ENCODE assay signal across 16 mouse cellular contexts in the genomic region with DNA sequence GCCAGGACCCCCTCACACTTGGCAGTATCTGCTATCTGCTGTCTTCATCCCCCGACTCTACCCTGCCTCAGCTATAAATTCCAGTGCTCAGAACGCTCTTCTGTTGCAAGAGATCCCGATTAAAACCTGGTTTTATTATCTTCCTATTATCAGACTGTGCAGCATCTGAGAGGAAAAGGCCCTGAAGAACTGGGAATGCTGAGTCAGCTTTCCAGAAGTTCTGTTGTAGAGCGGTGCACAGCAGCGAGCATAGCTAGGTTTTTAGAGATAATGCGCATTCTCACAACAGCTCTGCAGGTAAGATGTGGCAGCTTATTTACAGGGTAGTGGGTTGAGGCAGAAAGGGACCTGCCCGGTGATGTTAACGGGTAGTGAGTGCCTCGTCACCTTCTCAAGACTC. TPM values are rescaled to one million over a fixed set of nuclear protein-coding genes. Genes with fewer than 3 reads are reported as not detected.
DNase-seq lines count a peak whose midpoint lies in the region; ATAC-seq and TF ChIP-seq lines count a peak whose summit lies in the region.
"Had no signal": no experiment of that assay in that cellular context is flagged by ENCODE, and none has a peak within 500 bp of the region (broad histone marks: within the 10 kb centered on the region; RNA-seq: fewer than 3 reads in every experiment).

No protein-coding gene starts in this region.

- WGBS in forebrain, embryonic 13.5 days = 81% methylated on average over 9 of the region's 9 CpGs
- WGBS in forebrain, postnatal 0 days = 81% methylated on average over 9 of the region's 9 CpGs
- 61% methylated on average over 9 of the region's 9 CpGs for WGBS in lung, embryonic 14.5 days
- WGBS in lung, postnatal 0 days = 65% methylated on average over 9 of the region's 9 CpGs
- 79% methylated on average over 9 of the region's 9 CpGs for WGBS in midbrain, embryonic 13.5 days

- no peaks in the 10 kb centered on the region for H3K27me3 ChIP-seq in forebrain, embryonic 13.5 days
- H3K27me3 ChIP-seq in forebrain, postnatal 0 days (ENCODE audit: insufficient read depth, low read length) = no peaks in the 10 kb centered on the region
- no peaks in the 10 kb centered on the region for H3K27me3 ChIP-seq in lung, embryonic 14.5 days (ENCODE audit: insufficient read depth, low read length)
- H3K27me3 ChIP-seq in lung, postnatal 0 days (replicated peaks; ENCODE audit: insufficient read depth, low read length) = no peaks in the 10 kb centered on the region
- no peaks in the 10 kb centered on the region for H3K27me3 ChIP-seq in midbrain, embryonic 13.5 days
- H3K27me3 ChIP-seq: embryonic facial prominence, embryonic 13.5 days; heart, embryonic 13.5 days; intestine, embryonic 15.5 days had no signal

- no peak overlapping the region for H3K9ac ChIP-seq in forebrain, embryonic 13.5 days
- no peak overlapping the region for H3K9ac ChIP-seq in forebrain, postnatal 0 days
- H3K9ac ChIP-seq in lung, embryonic 14.5 days = no peak overlapping the region
- no peak overlapping the region for H3K9ac ChIP-seq in lung, postnatal 0 days (replicated peaks; ENCODE audit: low read depth)
- no peak overlapping the region for H3K9ac ChIP-seq in midbrain, embryonic 13.5 days (replicated peaks)
- H3K9ac ChIP-seq: embryonic facial prominence, embryonic 13.5 days; heart, embryonic 13.5 days; intestine, embryonic 15.5 days had no signal

- no peak overlapping the region for H3K4me3 ChIP-seq in forebrain, embryonic 13.5 days
- no peak overlapping the region for H3K4me3 ChIP-seq in forebrain, postnatal 0 days (ENCODE audit: low read depth, low read length)
- H3K4me3 ChIP-seq in lung, embryonic 14.5 days (ENCODE audit: low read depth, low read length) = no peak overlapping the region
- no peak overlapping the region for H3K4me3 ChIP-seq in lung, postnatal 0 days (ENCODE audit: low read depth, low read length)
- H3K4me3 ChIP-seq in midbrain, embryonic 13.5 days (replicated peaks) = no peak overlapping the region
- H3K4me3 ChIP-seq: embryonic facial prominence, embryonic 10.5 days; embryonic facial prominence, embryonic 13.5 days; erythroblast, embryonic 14.5 days; forebrain, embryonic 10.5 days; heart, embryonic 10.5 days; heart, embryonic 13.5 days; intestine, embryonic 15.5 days had no signal

- H3K27ac ChIP-seq in forebrain, embryonic 13.5 days = no peak overlapping the region
- H3K27ac ChIP-seq in forebrain, postnatal 0 days (ENCODE audit: low read depth, low read length) = no peak overlapping the region
- H3K27ac ChIP-seq in lung, embryonic 14.5 days (ENCODE audit: low read depth) = peak overlapping the region; percentile 47
- H3K27ac ChIP-seq in lung, postnatal 0 days (ENCODE audit: low read length) = peak overlapping the region; percentile 28; the same call in 1 of the 2 replicates
- no peak overlapping the region for H3K27ac ChIP-seq in midbrain, embryonic 13.5 days
- H3K27ac ChIP-seq: embryonic facial prominence, embryonic 10.5 days; embryonic facial prominence, embryonic 13.5 days; forebrain, embryonic 10.5 days; heart, embryonic 10.5 days; heart, embryonic 13.5 days; intestine, embryonic 15.5 days had no signal

- no peak for TF ChIP-seq EP300 in lung, postnatal 0 days (IDR thresholded peaks at IDR 0.05)

- H3K9me3 ChIP-seq in forebrain, embryonic 13.5 days (replicated peaks) = no peaks in the 10 kb centered on the region
- no peaks in the 10 kb centered on the region for H3K9me3 ChIP-seq in forebrain, postnatal 0 days (ENCODE audit: low read length)
- no peaks in the 10 kb centered on the region for H3K9me3 ChIP-seq in lung, embryonic 14.5 days (ENCODE audit: low read depth, low read length)
- no peaks in the 10 kb centered on the region for H3K9me3 ChIP-seq in lung, postnatal 0 days (ENCODE audit: low read length)
- no peaks in the 10 kb centered on the region for H3K9me3 ChIP-seq in midbrain, embryonic 13.5 days
- H3K9me3 ChIP-seq: embryonic facial prominence, embryonic 10.5 days; embryonic facial prominence, embryonic 13.5 days; forebrain, embryonic 10.5 days; heart, embryonic 10.5 days; heart, embryonic 13.5 days; intestine, embryonic 15.5 days had no signal

- H3K36me3 ChIP-seq in forebrain, embryonic 13.5 days (ENCODE audit: poor library complexity, severe bottlenecking) = no peaks in the 10 kb centered on the region
- H3K36me3 ChIP-seq in forebrain, postnatal 0 days (ENCODE audit: insufficient read depth) = no peaks in the 10 kb centered on the region
- no peaks in the 10 kb centered on the region for H3K36me3 ChIP-seq in lung, embryonic 14.5 days (ENCODE audit: insufficient read depth)
- H3K36me3 ChIP-seq in lung, postnatal 0 days (ENCODE audit: insufficient read depth, low read length) = no peaks in the 10 kb centered on the region
- H3K36me3 ChIP-seq in midbrain, embryonic 13.5 days = no peaks in the 10 kb centered on the region
- H3K36me3 ChIP-seq: embryonic facial prominence, embryonic 10.5 days; embryonic facial prominence, embryonic 13.5 days; forebrain, embryonic 10.5 days; heart, embryonic 10.5 days; heart, embryonic 13.5 days; intestine, embryonic 15.5 days had no signal

- ATAC-seq in forebrain, embryonic 13.5 days = 0 out of 2 replicates have a peak, but pooled peaks have one; percentile 21
- no peak for ATAC-seq in forebrain, postnatal 0 days
- peak; percentile 26; the same call in 1 of the 2 replicates for ATAC-seq in lung, embryonic 14.5 days (ENCODE audit: insufficient read depth)
- ATAC-seq in lung, postnatal 0 days = 0 out of 2 replicates have a peak, but pooled peaks have one; percentile 2
- no peak for ATAC-seq in midbrain, embryonic 13.5 days
- ATAC-seq: activated CD4-positive, CD25-positive, alpha-beta regulatory T cell, adult 4 months; intestine, embryonic 15.5 days had no signal

- no peak for DNase-seq in forebrain, postnatal 0 days
- no peak for DNase-seq in lung, embryonic 14.5 days
- no peak for DNase-seq in lung, postnatal 25 days (ENCODE audit: low spot score)
- DNase-seq in lung, postnatal 0 days (ENCODE audit: low spot score) = no peak
- no peak for DNase-seq in lung, adult 18-20 months
- no peak for DNase-seq in frontal cortex, postnatal 14 days (ENCODE audit: low spot score in 2 of 2)

- no peaks in the 10 kb centered on the region for H3K4me1 ChIP-seq in forebrain, embryonic 13.5 days
- H3K4me1 ChIP-seq in forebrain, postnatal 0 days (ENCODE audit: insufficient read depth) = no peaks in the 10 kb centered on the region
- H3K4me1 ChIP-seq in lung, embryonic 14.5 days (ENCODE audit: insufficient read depth) = no peaks in the 10 kb centered on the region
- no peaks in the 10 kb centered on the region for H3K4me1 ChIP-seq in lung, postnatal 0 days (ENCODE audit: insufficient read depth, low read depth, low read length)
- H3K4me1 ChIP-seq in midbrain, embryonic 13.5 days (replicated peaks) = no peaks in the 10 kb centered on the region
- H3K4me1 ChIP-seq: embryonic facial prominence, embryonic 10.5 days; embryonic facial prominence, embryonic 13.5 days; forebrain, embryonic 10.5 days; heart, embryonic 10.5 days; heart, embryonic 13.5 days; intestine, embryonic 15.5 days had no signal

- TF ChIP-seq CTCF in forebrain, postnatal 0 days (IDR thresholded peaks at IDR 0.05; ENCODE audit: low read depth) = no peak
- TF ChIP-seq CTCF in lung, embryonic 14.5 days (IDR thresholded peaks at IDR 0.05; ENCODE audit: low read depth) = no peak
- TF ChIP-seq CTCF in lung, postnatal 0 days (IDR thresholded peaks at IDR 0.05) = no peak

- H3K4me2 ChIP-seq in forebrain, embryonic 13.5 days = no peak overlapping the region
- no peak overlapping the region for H3K4me2 ChIP-seq in forebrain, postnatal 0 days (ENCODE audit: low read depth)
- H3K4me2 ChIP-seq in lung, embryonic 14.5 days = no peak overlapping the region
- H3K4me2 ChIP-seq in lung, postnatal 0 days (replicated peaks; ENCODE audit: low read depth, low read length) = no peak overlapping the region
- H3K4me2 ChIP-seq in midbrain, embryonic 13.5 days (replicated peaks) = no peak overlapping the region
- H3K4me2 ChIP-seq: embryonic facial prominence, embryonic 13.5 days; heart, embryonic 13.5 days; intestine, embryonic 15.5 days had no signal

RNA-seq across cellular contexts. Expression of a gene that starts 29.7 kb away (rescaled TPM):
- 68.8 and 69.1 TPM in 2 replicates for polyA plus RNA-seq in forebrain, embryonic 13.5 days (2015; fragmentation: Nextera tagmentation; extraction: Ambion mirVana)
- total RNA-seq in forebrain, postnatal 0 days (2014; rRNA removed) = 30.1 and 32.1 TPM in 2 replicates
- 63.9 and 76.9 TPM in 2 replicates for polyA plus RNA-seq in forebrain, postnatal 0 days (2015; fragmentation: Nextera tagmentation; extraction: Ambion mirVana)
- polyA plus RNA-seq in lung, embryonic 14.5 days (2014; fragmentation: Nextera tagmentation; extraction: Ambion mirVana) = 111 and 117 TPM in 2 replicates
- polyA plus RNA-seq in lung, postnatal 0 days (2015; fragmentation: Nextera tagmentation; extraction: Ambion mirVana) = 97.9 and 104 TPM in 2 replicates
- polyA plus RNA-seq in midbrain, embryonic 13.5 days (2015; fragmentation: Nextera tagmentation; extraction: Ambion mirVana) = 68.6 and 69.6 TPM in 2 replicates

RNA-seq across cellular contexts. Expression of a gene that starts 29.9 kb away (rescaled TPM):
- 4.1 and 4.2 TPM in 2 replicates for polyA plus RNA-seq in forebrain, embryonic 13.5 days (2015; fragmentation: Nextera tagmentation; extraction: Ambion mirVana)
- total RNA-seq in forebrain, postnatal 0 days (2014; rRNA removed) = 35.3 and 38.0 TPM in 2 replicates
- polyA plus RNA-seq in forebrain, postnatal 0 days (2015; fragmentation: Nextera tagmentation; extraction: Ambion mirVana) = 9.8 and 10.8 TPM in 2 replicates
- polyA plus RNA-seq in lung, embryonic 14.5 days (2014; fragmentation: Nextera tagmentation; extraction: Ambion mirVana) = 24.1 and 29.1 TPM in 2 replicates
- polyA plus RNA-seq in lung, postnatal 0 days (2015; fragmentation: Nextera tagmentation; extraction: Ambion mirVana) = 18.9 and 22.5 TPM in 2 replicates
- polyA plus RNA-seq in midbrain, embryonic 13.5 days (2015; fragmentation: Nextera tagmentation; extraction: Ambion mirVana) = 5.8 and 7.5 TPM in 2 replicates

Comparison
In these comparisons a context has a peak if more than half of its experiments do, and no peak if none do; other contexts are left out.
1. ATAC-seq: peak in forebrain, embryonic 13.5 days (single experiment), lung, embryonic 14.5 days (single experiment) and lung, postnatal 0 days (single experiment); none in forebrain, postnatal 0 days (single experiment) and midbrain, embryonic 13.5 days (single experiment).
2. H3K27ac ChIP-seq: peak in lung, embryonic 14.5 days (single experiment) and lung, postnatal 0 days (single experiment); none in forebrain, embryonic 13.5 days (single experiment), forebrain, postnatal 0 days (single experiment) and midbrain, embryonic 13.5 days (single experiment).